Mouse (Mus musculus): ENCODE results near the gene Ablim2. TPM values are rescaled to one million over a fixed set of nuclear protein-coding genes. Genes with fewer than 3 reads are reported as not detected.

The Ablim2 gene
- 10 to 100 TPM in 2 of 4 experiments, 1 to 10 TPM in 2; 4.4 to 21.5 (median 11.4) TPM for total RNA-seq (2022)

DNA sequence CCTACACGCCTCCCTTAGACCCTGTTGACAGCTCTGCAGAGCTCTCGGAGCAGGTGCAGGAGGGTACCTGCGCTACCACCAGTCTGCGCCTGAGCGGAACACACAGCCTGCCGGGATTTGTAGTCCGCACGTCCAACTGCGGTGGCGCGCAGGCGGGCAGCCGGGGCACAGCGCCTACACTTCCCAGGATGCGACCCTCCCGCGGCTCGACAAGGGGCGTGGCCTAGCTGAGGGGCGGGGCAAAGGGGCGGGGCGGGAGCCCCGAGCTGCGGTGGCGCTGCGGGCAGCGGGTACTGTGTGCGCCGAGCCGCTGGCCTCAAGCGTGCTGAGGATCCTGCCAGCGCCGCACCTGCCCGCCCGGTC is at the start of gene Ablim2:
TSS of gene Ablim2 (plus strand) at position 242 of the 363 bp plus-strand sequence.
- peak; percentile 91 for DNase-seq

DNA sequence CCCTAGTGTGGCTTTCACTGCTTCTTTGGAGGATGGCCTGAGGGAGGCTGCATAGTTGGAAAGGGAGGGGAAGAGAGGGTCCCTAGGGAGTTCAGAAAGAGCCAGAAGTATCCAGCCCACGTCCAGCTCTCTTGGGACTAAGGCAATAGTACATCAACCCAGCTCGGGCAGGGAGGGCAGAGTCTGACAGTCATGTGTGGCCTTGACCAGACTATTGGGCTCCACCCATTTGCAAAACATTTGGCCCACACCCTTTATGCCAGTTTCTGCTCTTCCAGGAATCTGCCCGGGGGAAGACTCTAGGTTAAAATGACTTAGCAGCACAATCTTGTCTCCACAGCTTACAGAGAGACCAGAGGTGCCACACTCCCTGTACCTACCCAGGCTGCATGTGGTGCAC is 47.2 kb upstream of the Ablim2 start:
- peak; percentile 75 for DNase-seq

DNA sequence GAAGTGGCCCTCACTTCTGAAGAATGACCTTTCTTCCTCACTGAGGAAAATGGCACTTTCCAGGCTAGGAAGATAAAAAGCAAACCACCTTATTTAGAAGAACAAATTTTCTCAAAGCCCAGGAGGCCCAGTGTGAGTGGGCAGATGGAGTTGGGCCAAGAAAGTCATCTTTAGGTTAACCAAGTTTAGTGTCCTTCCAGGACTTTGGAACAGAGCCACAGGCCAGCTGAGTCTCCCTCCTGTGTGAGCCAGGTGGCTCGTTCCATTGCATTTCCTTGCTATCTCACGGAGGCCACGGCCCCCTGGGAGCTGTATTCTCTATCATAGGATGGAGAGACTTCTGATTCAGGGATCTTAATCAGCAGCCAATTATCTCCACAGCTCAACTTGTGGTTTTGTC is 46.7 kb upstream of the Ablim2 start:
- DNase-seq = no peak

DNA sequence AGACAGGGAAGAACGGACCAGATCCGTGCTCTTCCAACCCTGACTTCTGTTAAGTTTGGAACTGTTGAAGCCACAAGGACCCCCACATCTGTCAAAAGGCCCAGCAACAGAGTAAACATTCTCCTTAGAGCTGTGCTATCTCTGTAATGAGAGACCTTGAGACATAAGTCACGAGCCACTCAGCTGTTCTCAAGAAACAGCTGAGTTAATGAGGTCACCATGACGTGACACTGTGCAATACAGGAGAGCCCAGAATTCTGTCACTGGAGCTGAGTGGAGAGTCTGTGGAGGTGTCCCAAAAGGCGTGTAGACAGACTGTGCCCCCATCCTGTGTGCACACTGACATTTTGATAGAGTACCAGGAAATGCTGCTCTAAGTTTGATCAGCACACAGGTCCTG is 45.2 kb upstream of the Ablim2 start:
- DNase-seq = no peak

DNA sequence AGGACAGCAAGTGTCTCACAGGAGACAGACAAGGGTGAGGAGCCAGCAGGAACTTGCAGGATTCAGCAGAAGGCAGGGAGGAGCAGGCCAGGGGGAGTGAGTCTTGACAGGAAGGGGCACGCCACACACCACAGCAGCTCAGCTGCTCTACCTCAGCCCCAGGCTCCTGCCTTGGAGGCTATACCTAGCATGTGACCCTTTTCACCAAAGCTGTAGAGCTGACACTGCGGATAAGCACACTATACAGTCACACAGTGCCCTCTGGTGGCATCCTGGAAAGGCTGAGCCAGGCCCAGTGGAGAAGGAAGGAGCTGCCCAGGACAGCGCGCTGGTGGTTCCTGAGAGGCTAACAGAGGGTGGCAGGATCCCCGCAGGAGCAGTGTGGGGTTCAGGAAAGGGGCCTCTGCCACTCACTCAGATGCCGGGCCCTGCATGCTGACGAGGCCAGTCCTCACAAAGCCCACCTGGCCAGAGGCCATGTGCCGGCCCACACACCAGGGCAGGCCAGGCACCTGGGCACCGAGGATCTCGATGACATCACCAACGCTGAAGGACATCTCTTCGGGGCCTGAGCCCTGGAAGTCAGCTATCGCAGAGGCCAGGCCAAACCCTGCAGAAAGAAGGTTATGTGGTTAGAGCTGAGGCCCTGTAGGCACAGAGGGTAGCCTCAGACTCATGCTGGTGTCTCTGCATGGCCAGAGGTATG is 43.9 kb upstream of the Ablim2 start:
- DNase-seq = peak; percentile 67

DNA sequence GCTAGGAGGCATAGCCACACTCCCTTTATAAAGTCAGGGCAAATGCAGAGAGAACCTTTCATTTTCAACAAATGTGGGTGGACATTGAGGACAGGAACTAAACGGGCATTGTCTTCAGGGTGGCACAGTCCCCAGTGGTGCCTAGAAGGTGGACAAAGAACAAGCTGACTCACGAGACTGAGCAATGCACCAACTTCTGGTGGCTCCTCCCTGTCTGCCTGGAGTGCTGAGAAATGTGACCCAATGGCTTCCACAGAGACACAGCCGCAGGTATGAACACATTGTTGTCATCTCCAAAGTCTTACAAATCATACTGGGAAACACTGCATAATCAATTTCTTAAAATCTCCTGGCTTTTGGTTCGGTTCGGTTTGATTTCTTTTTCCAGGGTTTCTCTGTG is 40.2 kb upstream of the Ablim2 start:
- no peak for DNase-seq

DNA sequence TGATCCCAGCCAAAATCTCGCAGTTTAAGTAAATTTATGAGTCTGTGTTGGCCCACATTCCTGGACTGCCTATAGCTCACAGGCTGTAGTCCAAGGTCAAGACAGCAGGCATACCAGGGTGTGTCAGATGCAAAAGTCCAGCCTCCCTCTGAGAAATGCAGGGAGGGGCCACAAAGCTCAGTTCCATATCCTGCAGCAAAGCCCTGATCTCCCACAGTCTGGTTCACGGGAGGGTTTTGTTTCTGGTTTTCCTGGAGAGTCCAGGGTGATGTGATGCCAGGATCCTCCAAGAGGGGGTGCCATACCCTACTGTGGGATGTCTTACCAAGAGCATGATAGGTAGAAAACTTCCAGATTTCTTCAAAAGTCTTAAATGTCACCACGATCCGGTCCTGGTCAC is 39.7 kb upstream of the Ablim2 start:
- peak; percentile 47 for DNase-seq

DNA sequence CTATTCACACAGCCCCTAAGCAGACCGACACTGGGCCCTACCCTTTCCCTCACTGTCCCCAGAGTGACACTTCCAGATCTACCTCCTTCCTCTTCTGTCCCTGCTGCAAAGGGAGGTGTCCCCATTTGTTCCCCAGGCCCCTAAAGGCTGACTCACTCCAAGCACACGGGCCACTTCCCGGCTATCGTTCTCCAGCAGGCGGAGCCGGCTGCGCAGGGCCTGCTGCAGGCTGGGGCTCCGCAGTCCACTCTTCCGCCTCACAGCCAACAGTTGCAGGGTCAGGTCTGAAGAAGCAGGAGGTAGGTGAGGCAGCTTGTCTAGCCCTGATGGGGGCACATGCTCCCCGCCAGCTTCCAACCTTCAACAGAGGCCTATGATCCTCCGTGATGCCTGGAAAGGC is 38.9 kb upstream of the Ablim2 start:
- no peak for DNase-seq

DNA sequence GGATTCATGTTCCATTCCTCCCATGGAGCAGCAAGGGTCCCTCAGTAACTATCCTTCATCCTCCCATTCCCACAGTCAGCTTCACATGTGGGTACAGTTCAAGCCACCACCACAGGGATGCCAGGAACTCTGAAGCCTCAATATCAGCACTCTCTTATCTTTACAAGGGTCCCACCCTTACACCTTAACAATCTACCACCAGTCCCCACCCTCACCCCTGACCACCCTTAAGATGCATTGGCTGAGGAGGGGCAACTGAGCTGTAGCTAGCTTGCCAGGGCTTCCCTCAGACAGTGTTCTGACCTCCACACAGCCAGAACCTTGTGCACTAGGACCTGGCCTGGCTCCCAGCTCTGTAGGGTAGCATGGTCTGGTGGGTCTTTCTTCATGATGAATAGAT is 38.3 kb upstream of the Ablim2 start:
- DNase-seq = no peak

DNA sequence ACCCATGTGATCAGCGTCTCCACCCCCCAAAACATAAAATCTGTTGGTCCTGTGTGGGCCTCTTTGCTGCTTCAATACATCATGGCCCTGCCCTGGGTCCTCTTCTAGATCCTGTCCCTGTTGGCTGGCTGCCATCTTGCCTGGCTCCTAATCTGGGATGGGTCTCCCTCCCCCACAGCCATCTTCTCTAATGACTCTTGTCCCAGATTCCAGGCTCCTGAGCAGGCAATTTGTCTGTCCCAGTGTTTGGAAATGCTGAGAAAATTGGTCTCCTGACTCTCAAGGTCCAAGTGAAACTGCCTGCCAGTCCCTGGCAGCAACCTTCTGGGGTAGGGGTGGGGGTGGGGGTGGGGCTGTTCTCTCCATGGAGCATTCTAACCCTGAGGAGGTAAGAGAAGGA is 37.8 kb upstream of the Ablim2 start:
- DNase-seq = peak; percentile 69

DNA sequence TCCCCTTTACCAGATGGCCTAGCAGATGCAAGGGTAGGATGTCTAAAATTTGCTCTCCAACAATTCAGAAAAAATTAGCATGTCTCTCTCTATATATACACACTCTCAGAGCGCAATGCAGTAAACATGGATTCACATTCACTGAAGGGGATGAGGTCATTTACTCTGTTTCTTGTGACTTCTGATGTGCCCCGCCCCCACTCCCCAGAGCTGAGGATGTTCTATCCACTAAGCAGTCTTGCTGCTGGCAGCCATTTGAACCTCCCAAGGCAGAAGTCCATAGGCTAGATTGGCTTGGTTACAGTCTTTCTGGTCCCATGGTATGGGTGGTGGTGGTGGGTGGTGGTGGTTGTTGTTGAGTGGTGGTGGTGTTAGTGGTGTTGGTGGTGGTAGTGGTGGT is 35.7 kb upstream of the Ablim2 start:
- DNase-seq = no peak

DNA sequence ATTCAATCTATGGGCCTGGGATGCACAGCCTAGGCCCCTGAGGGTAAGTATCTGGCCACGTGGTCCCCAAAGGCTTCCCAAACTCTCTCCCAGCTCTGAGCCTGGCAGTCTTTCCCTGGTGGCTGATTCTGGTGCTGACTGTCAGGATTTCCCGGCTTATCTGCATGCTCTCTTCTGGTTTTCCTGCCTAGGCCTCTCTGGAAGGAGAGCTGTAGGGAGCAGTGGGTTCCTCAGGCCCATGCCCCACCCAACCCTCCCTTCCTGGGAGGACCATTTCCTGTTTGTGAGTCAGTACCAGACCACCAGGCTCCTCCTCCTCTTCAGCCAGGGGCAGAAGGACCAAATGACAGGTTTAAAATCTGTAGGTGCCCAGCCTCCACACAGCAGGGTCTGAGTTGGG is 35.0 kb upstream of the Ablim2 start:
- DNase-seq = no peak

DNA sequence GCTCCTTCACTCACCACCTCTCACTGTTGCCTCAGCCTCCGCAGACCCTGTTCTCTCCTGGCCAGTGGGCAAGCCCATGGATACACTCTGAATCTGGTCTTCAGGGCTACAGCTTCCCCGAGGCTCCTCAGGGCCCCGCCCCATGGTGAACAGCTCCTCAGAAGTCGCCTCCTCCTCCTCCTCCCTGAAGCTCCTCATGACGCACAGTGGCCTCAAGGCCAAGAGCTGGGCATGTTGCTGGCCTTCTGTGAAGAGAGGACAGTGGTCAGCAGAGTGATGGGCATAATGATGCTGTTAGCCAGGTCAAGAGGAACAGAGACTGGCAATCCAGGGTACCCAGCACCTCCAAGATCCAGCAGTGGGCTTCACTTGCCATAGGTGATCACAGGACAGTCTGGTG is 33.8 kb upstream of the Ablim2 start:
- DNase-seq = no peak

DNA sequence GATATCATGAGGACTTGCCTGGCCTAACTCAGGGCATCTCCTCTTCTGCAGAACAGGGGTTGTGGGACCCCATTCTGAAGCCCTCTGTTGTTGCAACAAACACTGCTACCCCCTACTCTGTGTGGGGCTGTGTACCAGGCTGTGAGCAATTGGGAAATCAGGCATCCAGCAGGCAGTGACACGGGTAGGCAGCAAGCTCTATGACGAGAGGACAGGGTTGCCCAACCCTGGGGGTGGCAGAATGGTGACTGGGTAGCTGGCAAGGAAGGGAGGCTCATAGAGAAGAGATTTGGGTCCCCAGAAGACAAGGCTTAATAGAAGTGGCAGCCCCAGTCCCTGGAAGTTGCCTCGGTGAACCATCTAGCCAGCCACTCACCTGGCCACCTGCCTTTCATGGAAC is 31.8 kb upstream of the Ablim2 start:
- no peak for DNase-seq

DNA sequence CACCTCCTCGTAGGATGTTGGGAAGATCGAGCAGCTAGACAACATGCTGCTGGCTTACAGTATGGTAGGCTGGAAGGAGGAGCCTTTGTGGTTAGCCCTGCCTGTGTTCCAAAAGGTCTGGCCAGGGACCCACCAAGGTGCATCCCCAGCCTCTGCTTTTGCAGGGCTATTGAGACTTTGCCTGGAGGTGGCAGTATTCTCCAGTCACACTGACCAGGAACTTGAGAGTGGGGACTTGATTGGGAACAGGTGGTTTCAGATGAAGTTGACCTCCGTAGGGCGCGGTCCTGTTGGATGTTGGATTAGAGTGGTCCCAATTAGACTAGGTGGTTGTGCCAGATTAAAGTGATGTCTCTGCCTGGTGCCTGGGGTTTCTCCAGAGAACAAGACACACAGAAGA is 30.2 kb upstream of the Ablim2 start:
- DNase-seq = no peak

DNA sequence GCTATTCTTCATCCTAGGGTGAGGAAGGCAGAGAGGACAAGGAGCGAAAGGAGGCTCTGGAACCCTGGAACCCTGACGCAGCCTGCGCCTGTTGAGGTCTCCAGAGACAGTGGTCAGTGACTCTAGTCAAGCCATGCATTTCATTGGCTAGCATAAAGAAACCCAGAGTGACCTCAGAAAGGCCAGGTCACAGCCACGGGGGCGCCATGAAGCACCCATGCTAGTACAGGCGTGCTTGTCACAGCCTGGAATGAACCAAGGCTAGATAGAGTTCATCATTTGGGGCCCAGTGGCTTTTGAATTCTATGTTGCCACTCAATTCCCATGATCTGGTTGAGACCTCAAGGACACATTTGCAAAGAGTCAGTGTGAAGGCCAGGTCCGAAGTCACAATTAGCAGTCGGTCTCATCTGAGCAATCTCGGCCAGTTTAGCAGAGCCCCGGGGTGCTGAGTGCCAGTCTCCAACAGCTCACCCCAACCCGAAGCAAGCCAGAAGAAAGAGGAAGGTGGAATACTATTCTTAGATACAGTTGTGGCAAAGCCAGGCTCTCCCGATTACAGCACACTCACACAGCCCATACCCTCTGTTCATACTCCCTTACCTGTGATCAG is 29.2 kb upstream of the Ablim2 start:
- DNase-seq = no peak

DNA sequence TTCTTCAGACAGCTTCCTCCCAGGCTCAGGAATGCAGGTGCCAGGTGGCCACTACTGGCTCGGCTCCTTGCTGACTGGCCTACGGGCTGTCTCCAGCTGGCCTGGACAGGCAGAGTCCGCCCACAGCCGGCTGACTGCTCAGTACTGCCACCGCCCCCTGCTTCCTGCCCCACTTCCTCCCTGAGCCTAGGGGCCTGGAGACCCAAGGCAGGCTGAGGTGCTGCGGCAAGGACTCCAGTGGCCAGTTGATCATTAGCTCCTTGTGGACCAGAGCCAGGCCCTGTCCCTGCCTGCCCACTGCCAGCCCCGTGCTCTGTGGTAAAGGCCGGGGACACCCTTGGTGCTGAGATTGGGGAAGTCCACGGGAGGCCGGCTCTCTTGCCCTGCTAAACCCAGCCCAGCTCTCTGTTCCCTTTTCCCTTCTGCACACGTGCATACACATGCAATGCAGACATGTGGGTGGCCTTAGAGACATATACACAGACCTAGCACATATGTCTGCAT is 28.7 kb upstream of the Ablim2 start:
- peak; percentile 63 for DNase-seq

DNA sequence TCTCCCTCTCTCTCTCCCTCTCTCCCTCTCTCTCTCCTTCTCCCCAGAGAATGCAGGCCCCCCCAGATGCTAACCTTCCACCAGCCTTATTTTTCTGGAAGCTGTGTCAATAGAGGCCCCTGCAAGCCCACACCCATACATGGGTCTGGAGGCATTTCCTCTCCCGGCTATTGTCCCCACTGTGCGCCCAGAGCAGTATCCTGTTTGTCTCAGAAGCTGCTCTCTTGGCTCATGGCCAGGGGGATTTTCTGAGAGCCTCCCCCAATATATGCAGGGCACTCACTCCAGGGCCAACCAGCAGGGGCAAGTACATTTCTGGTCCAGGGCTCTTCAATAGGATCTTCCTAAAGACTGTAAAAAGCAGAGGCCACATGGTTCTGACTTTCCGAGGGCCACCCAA is 27.8 kb upstream of the Ablim2 start:
- DNase-seq = peak; percentile 51

DNA sequence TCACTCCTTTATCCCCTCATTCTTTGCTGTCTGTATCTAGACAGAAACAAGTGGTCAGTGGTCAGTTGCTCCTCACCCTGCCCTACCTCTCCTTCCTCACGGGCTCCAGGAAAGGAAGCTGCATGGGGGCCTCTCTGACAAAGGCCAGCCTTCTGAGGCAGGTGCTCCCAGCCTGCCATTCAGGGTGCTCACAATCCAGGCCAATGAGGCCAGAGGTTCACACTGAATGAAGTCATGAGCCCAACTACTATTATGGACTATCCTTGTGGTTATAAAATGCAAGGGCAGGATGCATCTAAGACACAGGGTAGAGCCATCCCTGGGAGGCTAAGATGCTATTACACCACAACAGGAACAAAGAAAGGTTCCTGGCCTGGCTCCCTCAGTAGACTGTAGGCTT is 27.1 kb upstream of the Ablim2 start:
- DNase-seq = no peak

DNA sequence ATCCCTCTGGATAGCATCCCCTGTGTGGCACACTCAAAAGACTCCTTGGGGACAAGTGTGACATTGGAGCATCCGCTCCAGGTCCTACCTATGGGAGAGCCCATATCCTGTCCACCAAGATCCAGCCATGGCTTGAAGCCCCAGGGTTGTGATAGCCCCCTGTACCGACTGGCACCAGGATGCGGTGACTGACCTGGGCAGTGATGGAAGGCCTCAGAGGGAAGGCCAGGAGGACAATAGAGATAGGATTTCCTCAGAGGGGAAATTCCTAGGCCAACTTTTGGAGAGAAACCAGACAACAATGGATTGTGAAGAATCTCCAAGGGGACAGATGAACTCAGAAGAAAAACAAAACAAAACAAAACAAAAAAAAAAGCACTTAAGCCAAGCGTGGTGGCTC is 26.7 kb upstream of the Ablim2 start:
- no peak for DNase-seq

DNA sequence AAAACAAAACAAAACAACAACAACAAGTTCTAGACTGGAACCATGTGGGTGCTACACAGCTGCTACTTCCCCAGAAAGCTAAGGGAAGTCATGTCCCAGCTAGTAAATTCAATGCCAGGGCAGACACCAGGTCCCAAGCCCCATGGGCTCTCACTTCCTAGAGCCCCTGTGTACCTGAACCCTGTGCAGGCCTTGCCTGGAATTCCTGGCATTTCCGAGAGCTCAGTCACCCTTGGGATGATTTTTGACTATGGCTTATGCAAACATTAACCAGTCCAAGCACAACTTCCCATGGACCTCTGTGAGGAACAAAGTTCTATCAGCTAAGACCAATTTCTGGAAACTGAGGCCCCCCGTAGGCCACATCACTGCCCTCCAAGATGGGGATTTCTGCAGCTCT is 24.2 kb upstream of the Ablim2 start:
- DNase-seq = no peak

DNA sequence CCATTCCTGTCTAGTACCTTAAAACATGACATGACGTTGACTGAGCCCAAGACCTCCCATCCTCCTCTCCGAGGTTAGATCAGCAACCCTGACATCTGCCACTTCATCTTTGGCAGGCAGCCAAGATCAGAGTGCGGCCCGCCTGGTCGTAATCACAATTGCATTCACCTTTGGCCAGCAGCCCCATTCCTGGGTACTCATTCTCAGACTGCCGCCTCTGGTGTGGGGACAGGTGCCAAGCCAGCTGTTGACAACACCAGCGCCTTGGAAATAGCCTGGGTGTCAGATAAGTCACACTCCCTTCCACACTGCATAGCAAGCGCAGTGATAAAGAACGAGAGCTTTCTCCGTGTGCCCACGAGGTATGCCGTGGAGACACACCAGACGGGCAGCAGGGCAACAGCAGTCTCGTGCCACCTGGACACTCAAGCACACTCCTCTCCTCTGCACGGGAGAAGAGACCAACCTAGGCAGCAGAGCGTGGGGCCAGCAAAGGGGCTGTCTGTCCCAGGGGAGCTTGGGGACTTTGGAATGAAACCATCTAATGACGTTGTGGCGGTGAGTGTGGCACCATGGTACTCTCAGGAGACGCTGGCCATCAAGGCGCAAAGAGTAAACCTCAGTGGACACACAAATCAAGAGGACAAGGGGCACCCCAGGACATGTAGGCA is 20.3 kb upstream of the Ablim2 start:
- DNase-seq = peak; percentile 81

DNA sequence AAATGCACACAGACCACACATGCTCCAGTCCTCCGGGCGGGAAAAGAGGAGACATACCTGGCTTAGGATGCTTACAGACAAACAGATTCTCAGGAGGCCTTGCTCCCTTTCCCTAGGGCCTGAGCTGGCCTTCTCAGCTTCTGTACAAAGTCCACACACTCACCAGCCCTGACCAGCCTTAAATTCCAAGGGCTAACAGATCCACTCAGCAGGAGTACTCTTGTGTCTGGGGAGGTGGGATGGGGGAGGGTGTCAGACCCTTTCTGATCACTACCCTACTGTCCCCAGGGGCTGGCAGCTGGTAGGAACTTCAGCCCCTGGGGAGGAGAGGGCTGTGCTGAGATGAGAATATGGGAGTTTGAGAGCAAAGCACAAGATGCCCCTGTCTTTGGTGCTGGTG is 18.7 kb upstream of the Ablim2 start:
- DNase-seq = no peak
